Mouse (Mus musculus): Measurements from ENCODE around the gene Aen.

Aen gene

GRCm38 (mm10) chr7:78893917-78894316, 1.7 kb upstream of the Aen start:
- DNase-seq (ENCODE audit: extremely low spot score, low spot score), result no peak

- no peak for DNase-seq (ENCODE audit: extremely low spot score, low spot score)
Observed at GRCm38 (mm10) chr7:78895021-78895652, 517 bp upstream of the Aen start.

- DNase-seq (ENCODE audit: extremely low spot score, low spot score), result no peak
Observed at GRCm38 (mm10) chr7:78897567-78897966, 1.9 kb downstream of the Aen start.

- DNase-seq (ENCODE audit: extremely low spot score, low spot score), result no peak
Observed at GRCm38 (mm10) chr7:78903174-78903870, 7.7 kb downstream of the Aen start.

- DNase-seq (ENCODE audit: extremely low spot score, low spot score), result no peak
Observed at GRCm38 (mm10) chr7:78904175-78904574, 8.5 kb downstream of the Aen start.

GRCm38 (mm10) chr7:78909026-78909425, 13.4 kb downstream of the Aen start:
- DNase-seq (ENCODE audit: extremely low spot score, low spot score), result no peak

GRCm38 (mm10) chr7:78910336-78911098, 14.9 kb downstream of the Aen start:
- DNase-seq (ENCODE audit: extremely low spot score, low spot score), result no peak

GRCm38 (mm10) chr7:78911209-78911608, 15.6 kb downstream of the Aen start:
- DNase-seq (ENCODE audit: extremely low spot score, low spot score), result no peak

GRCm38 (mm10) chr7:78912253-78912973, 16.8 kb downstream of the Aen start:
- DNase-seq (ENCODE audit: extremely low spot score, low spot score), result peak; percentile 37

- DNase-seq (ENCODE audit: extremely low spot score, low spot score), result no peak
Observed at GRCm38 (mm10) chr7:78912974-78913474, 17.4 kb downstream of the Aen start, which contains the start of gene Isg20. Isg20 (plus strand) TSS chr7:78913424.

- no peak for DNase-seq (ENCODE audit: extremely low spot score, low spot score)
Observed at GRCm38 (mm10) chr7:78913649-78914544, 18.2 kb downstream of the Aen start.

GRCm38 (mm10) chr7:78914545-78914845, 18.8 kb downstream of the Aen start:
- no peak for DNase-seq (ENCODE audit: extremely low spot score, low spot score)

GRCm38 (mm10) chr7:78914896-78915510, 19.3 kb downstream of the Aen start:
- DNase-seq (ENCODE audit: extremely low spot score, low spot score), result no peak

- DNase-seq (ENCODE audit: extremely low spot score, low spot score), result no peak
Observed at GRCm38 (mm10) chr7:78918686-78919085, 23.0 kb downstream of the Aen start.

- DNase-seq (ENCODE audit: extremely low spot score, low spot score), result no peak
Observed at GRCm38 (mm10) chr7:78922506-78922905, 26.9 kb downstream of the Aen start.

- peak; percentile 70 for DNase-seq (ENCODE audit: extremely low spot score, low spot score)
Observed at GRCm38 (mm10) chr7:78924300-78924699, 28.6 kb downstream of the Aen start.

GRCm38 (mm10) chr7:78924796-78925195, 29.1 kb downstream of the Aen start:
- no peak for DNase-seq (ENCODE audit: extremely low spot score, low spot score)

- no peak for DNase-seq (ENCODE audit: extremely low spot score, low spot score)
Observed at GRCm38 (mm10) chr7:78925680-78926079, 30.0 kb downstream of the Aen start.

- no peak for DNase-seq (ENCODE audit: extremely low spot score, low spot score)
Observed at GRCm38 (mm10) chr7:78926156-78926555, 30.5 kb downstream of the Aen start.

GRCm38 (mm10) chr7:78927266-78927665, 31.6 kb downstream of the Aen start:
- no peak for DNase-seq (ENCODE audit: extremely low spot score, low spot score)

Data from neural tube, embryonic 10.5 days (tissue).